Mouse (Mus musculus): ENCODE measurements around the gene Slc33a1. TPM values are rescaled to one million over a fixed set of nuclear protein-coding genes. Genes with fewer than 3 reads are reported as not detected.

Slc33a1 gene
- polyA plus RNA-seq (2015; fragmentation: Nextera tagmentation; extraction: Ambion mirVana) = 24.1 and 24.7 TPM in 2 replicates

GRCm38 (mm10) chr3:63964100-63964921 lies at the start of gene Slc33a1:
Gene Slc33a1, minus strand, starts transcription at chr3:63964768.
- peak; percentile 94 for ATAC-seq (ENCODE audit: insufficient read depth, low FRiP score, low read depth)
- Histone ChIP-seq H3K9me3 (no peaks in the 10 kb centered on the region), H3K4me3 (replicated peaks) (peak within 1 kb of the TSS; percentile 75), H3K9ac (peak within 1 kb of the TSS; percentile 76), H3K4me1 (no peaks in the 10 kb centered on the region), H3K4me2 (peak within 1 kb of the TSS; percentile 64), H3K27ac (peak within 1 kb of the TSS; percentile 88), H3K27me3 (replicated peaks) (no peaks in the 10 kb centered on the region), H3K36me3 (no peaks in the 10 kb centered on the region)
- under 1% methylated on average over 69 of the region's 69 CpGs for WGBS

- Histone ChIP-seq H3K9ac (no peak overlapping the region), H3K27ac (no peak overlapping the region), H3K4me1 (no peaks in the 10 kb centered on the region), H3K36me3 (peaks cover 15% of the 10 kb centered on the region; the same call in 1 of the 2 replicates), H3K4me2 (no peak overlapping the region), H3K27me3 (replicated peaks) (no peaks in the 10 kb centered on the region), H3K4me3 (replicated peaks) (no peak overlapping the region), H3K9me3 (no peaks in the 10 kb centered on the region)
- ATAC-seq (ENCODE audit: insufficient read depth, low FRiP score, low read depth) = no peak
- 93% methylated on average over 3 of the region's 3 CpGs for WGBS
These were observed 24.3 kb upstream of the Slc33a1 start for GRCm38 (mm10) chr3:63988722-63989440.

DNA sequence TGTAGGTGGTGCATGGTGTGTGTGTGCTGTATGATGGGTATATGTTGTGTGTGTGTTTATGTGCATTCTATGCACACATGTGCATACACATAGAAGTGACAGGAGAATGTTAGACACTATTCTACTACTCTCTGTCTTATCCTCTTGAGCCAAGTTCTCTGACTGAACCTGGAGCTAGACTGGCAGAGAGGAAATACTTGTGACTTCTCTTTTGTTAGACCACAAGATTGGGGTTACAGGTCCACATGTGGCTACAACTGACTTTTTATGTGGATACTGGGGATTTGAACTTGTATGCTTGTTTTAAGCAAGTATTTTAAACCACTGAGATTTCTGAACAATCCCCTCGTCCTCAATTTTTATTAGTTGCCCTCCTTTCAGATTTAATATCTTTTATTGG lies 22.1 kb upstream of the Slc33a1 start:
- no peak overlapping the region for H3K4me2 ChIP-seq
- H3K27me3 ChIP-seq (replicated peaks) = no peaks in the 10 kb centered on the region
- WGBS = 95% methylated on average over 1 of the region's 1 CpGs
- H3K4me3 ChIP-seq (replicated peaks) = no peak overlapping the region
- ATAC-seq (ENCODE audit: insufficient read depth, low FRiP score, low read depth) = no peak
- H3K9me3 ChIP-seq = no peaks in the 10 kb centered on the region
- no peak overlapping the region for H3K27ac ChIP-seq
- no peaks in the 10 kb centered on the region for H3K4me1 ChIP-seq
- H3K36me3 ChIP-seq = peaks cover 7% of the 10 kb centered on the region; the same call in 1 of the 2 replicates
- H3K9ac ChIP-seq = no peak overlapping the region

DNA sequence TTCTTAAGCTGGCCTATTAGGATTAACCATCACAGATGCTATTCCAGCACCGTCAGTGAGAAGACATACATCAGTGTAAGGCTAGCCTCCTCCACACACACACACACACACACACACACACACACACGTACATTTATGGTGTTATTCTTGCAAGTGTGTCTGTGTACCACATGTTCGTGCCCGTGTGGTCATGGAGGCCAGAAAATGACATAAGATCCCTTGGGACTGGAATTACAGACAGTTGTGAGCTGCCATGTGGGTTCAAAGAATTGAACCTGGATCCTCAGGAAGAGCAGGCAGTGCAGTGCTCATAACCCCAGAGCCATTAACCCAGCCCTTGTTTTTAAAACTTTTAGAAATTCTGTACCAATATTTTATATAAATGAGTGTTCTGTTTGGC lies 13.3 kb upstream of the Slc33a1 start:
- Histone ChIP-seq H3K9me3 (no peaks in the 10 kb centered on the region), H3K36me3 (peaks cover 5% of the 10 kb centered on the region), H3K9ac (no peak overlapping the region), H3K4me1 (no peaks in the 10 kb centered on the region), H3K27me3 (replicated peaks) (no peaks in the 10 kb centered on the region), H3K4me2 (no peak overlapping the region), H3K27ac (no peak overlapping the region), H3K4me3 (replicated peaks) (no peak overlapping the region)
- 73% methylated on average over 4 of the region's 4 CpGs for WGBS
- no peak for ATAC-seq (ENCODE audit: insufficient read depth, low FRiP score, low read depth)

- H3K27me3 ChIP-seq (replicated peaks) = no peaks in the 10 kb centered on the region
- no peaks in the 10 kb centered on the region for H3K9me3 ChIP-seq
- H3K4me3 ChIP-seq (replicated peaks) = peak within 1 kb of the TSS; percentile 93
- ATAC-seq (ENCODE audit: insufficient read depth, low FRiP score, low read depth) = peak; percentile 100
- H3K27ac ChIP-seq = peak within 1 kb of the TSS; percentile 91
- H3K9ac ChIP-seq = peak within 1 kb of the TSS; percentile 95
- H3K4me1 ChIP-seq = no peaks in the 10 kb centered on the region
- peak within 1 kb of the TSS; percentile 65 for H3K4me2 ChIP-seq
- WGBS = under 1% methylated on average over 67 of the region's 67 CpGs
- peaks cover 3% of the 10 kb centered on the region for H3K36me3 ChIP-seq
These were observed 11.7 kb upstream of the Slc33a1 start, which contains the start of gene Gmps for GRCm38 (mm10) chr3:63975955-63976908. Gene Gmps, plus strand, starts transcription at chr3:63976106.

DNA sequence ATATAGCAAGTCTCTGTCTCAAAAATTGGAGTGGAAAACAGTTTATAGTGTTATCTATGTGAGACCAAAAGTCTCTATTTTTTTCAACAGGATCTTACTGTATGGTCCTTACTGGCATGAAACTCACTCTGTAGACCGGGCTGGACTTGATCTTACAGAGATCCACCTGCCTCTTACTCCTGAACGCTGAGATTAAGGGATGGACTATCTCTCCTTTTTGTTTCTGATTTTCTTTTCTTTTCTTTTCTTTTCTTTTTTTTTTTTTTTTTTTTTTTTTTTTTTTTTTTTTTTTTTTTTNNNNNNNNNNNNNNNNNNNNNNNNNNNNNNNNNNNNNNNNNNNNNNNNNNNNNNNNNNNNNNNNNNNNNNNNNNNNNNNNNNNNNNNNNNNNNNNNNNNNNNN lies 1.4 kb upstream of the Slc33a1 start:
- H3K4me2 ChIP-seq = no peak overlapping the region
- H3K4me3 ChIP-seq (replicated peaks) = no peak overlapping the region
- H3K9ac ChIP-seq = no peak overlapping the region
- ATAC-seq (ENCODE audit: insufficient read depth, low FRiP score, low read depth) = no peak
- H3K9me3 ChIP-seq = no peaks in the 10 kb centered on the region
- no peaks in the 10 kb centered on the region for H3K27me3 ChIP-seq (replicated peaks)
- WGBS = 77% methylated on average over 2 of the region's 2 CpGs
- H3K4me1 ChIP-seq = no peaks in the 10 kb centered on the region
- H3K27ac ChIP-seq = no peak overlapping the region
- no peaks in the 10 kb centered on the region for H3K36me3 ChIP-seq

GRCm38 (mm10) chr3:63964922-63965249 lies 318 bp upstream of the Slc33a1 start:
- H3K9me3 ChIP-seq = no peaks in the 10 kb centered on the region
- H3K4me3 ChIP-seq (replicated peaks) = peak overlapping the region; percentile 75
- no peaks in the 10 kb centered on the region for H3K4me1 ChIP-seq
- no peak for ATAC-seq (ENCODE audit: insufficient read depth, low FRiP score, low read depth)
- no peaks in the 10 kb centered on the region for H3K36me3 ChIP-seq
- no peaks in the 10 kb centered on the region for H3K27me3 ChIP-seq (replicated peaks)
- no peak overlapping the region for H3K9ac ChIP-seq
- peak overlapping the region; percentile 64 for H3K4me2 ChIP-seq
- 80% methylated on average over 6 of the region's 6 CpGs for WGBS
- 0 out of 2 replicates have a peak overlapping the region, but pooled peaks have one; percentile 12 for H3K27ac ChIP-seq

GRCm38 (mm10) chr3:63963421-63964099 lies 1.0 kb downstream of the Slc33a1 start:
- Histone ChIP-seq H3K9me3 (no peaks in the 10 kb centered on the region), H3K9ac (peak overlapping the region; percentile 76), H3K4me3 (replicated peaks) (peak overlapping the region; percentile 75), H3K36me3 (no peaks in the 10 kb centered on the region), H3K27ac (peak overlapping the region; percentile 88), H3K4me2 (peak overlapping the region; percentile 64), H3K27me3 (replicated peaks) (no peaks in the 10 kb centered on the region), H3K4me1 (no peaks in the 10 kb centered on the region)
- ATAC-seq (ENCODE audit: insufficient read depth, low FRiP score, low read depth) = peak; percentile 6; the same call in 1 of the 2 replicates
- 5% methylated on average over 25 of the region's 25 CpGs for WGBS

- H3K27me3 ChIP-seq (replicated peaks) = no peaks in the 10 kb centered on the region
- 80% methylated on average over 3 of the region's 3 CpGs for WGBS
- H3K9me3 ChIP-seq = no peaks in the 10 kb centered on the region
- ATAC-seq (ENCODE audit: insufficient read depth, low FRiP score, low read depth) = no peak
- H3K36me3 ChIP-seq = no peaks in the 10 kb centered on the region
- no peak overlapping the region for H3K9ac ChIP-seq
- no peak overlapping the region for H3K27ac ChIP-seq
- no peak overlapping the region for H3K4me3 ChIP-seq (replicated peaks)
- H3K4me2 ChIP-seq = no peak overlapping the region
- H3K4me1 ChIP-seq = no peaks in the 10 kb centered on the region
These were observed 14.7 kb downstream of the Slc33a1 start for GRCm38 (mm10) chr3:63949837-63950236.

- 73% methylated on average over 2 of the region's 2 CpGs for WGBS
- Histone ChIP-seq H3K27ac (no peak overlapping the region), H3K36me3 (0 out of 2 replicates have a peak, but pooled peaks cover 4% of the 10 kb centered on the region), H3K27me3 (replicated peaks) (no peaks in the 10 kb centered on the region), H3K4me3 (replicated peaks) (no peak overlapping the region), H3K4me1 (no peaks in the 10 kb centered on the region), H3K9me3 (no peaks in the 10 kb centered on the region), H3K9ac (no peak overlapping the region), H3K4me2 (no peak overlapping the region)
- ATAC-seq (ENCODE audit: insufficient read depth, low FRiP score, low read depth) = no peak
These were observed 23.2 kb downstream of the Slc33a1 start for GRCm38 (mm10) chr3:63941204-63941850.
